Mouse (Mus musculus): Measurements from ENCODE around the gene Rragd.

Gene Rragd

GRCm38 (mm10) chr4:33052055-33052454 is 69.2 kb downstream of the Rragd start:
- no peak for DNase-seq

GRCm38 (mm10) chr4:33052650-33053049 is 69.8 kb downstream of the Rragd start:
- no peak for DNase-seq

GRCm38 (mm10) chr4:33054426-33054825 is 71.6 kb downstream of the Rragd start:
- no peak for DNase-seq

GRCm38 (mm10) chr4:33056317-33056716 is 73.5 kb downstream of the Rragd start:
- DNase-seq, result peak; percentile 16

- peak; percentile 59 for DNase-seq
Measured at GRCm38 (mm10) chr4:33057890-33058687, 75.3 kb downstream of the Rragd start.

GRCm38 (mm10) chr4:33061158-33061557 is 78.3 kb downstream of the Rragd start:
- no peak for DNase-seq

- DNase-seq, result peak; percentile 8
Measured at GRCm38 (mm10) chr4:33062981-33063380, 80.1 kb downstream of the Rragd start, which contains the start of gene Gabrr2. Gene Gabrr2 (plus strand): TSS chr4:33062999.

- DNase-seq, result no peak
Measured at GRCm38 (mm10) chr4:33064986-33065385, 82.1 kb downstream of the Rragd start.

- DNase-seq, result no peak
Measured at GRCm38 (mm10) chr4:33066223-33066960, 83.6 kb downstream of the Rragd start.

GRCm38 (mm10) chr4:33067331-33067730 is 84.5 kb downstream of the Rragd start:
- no peak for DNase-seq

- DNase-seq, result no peak
Measured at GRCm38 (mm10) chr4:33067826-33068225, 85.0 kb downstream of the Rragd start.

GRCm38 (mm10) chr4:33068894-33069293 is 86.1 kb downstream of the Rragd start:
- no peak for DNase-seq

- DNase-seq, result no peak
Measured at GRCm38 (mm10) chr4:33070326-33070725, 87.5 kb downstream of the Rragd start.

GRCm38 (mm10) chr4:33071337-33071736 is 88.5 kb downstream of the Rragd start:
- DNase-seq, result no peak
